Mouse (Mus musculus) midbrain, embryonic 10.5 days (tissue): ENCODE data around the gene Pdlim4. TPM values are rescaled to one million over a fixed set of nuclear protein-coding genes. Genes with fewer than 3 reads are reported as not detected.
"Not testable (repeated sequence)": the region's sequence is repeated elsewhere in the genome, so short reads cannot be mapped to it uniquely, and the experiment has no call there.

Source experiments
- DNase-seq: peaks from one replicate; pipeline ENCODE4 v3.0.0-alpha.2; 2017; ENCODE audit warnings: low spot score
- H3K27ac ChIP-seq: fragments of 300-500 bp; sonication (generic); replicated peaks from 2 replicates; pipeline ENCODE4 v1.5.1; 2016; ENCODE audit warnings: mild to moderate bottlenecking
- H3K27me3 ChIP-seq: fragments of 300-500 bp; sonication (generic); 2 replicates; pipeline ENCODE4 v1.6.1; 2016; ENCODE audit warnings: low read depth, mild to moderate bottlenecking; ENCODE audit not compliant: poor library complexity, severe bottlenecking
- H3K36me3 ChIP-seq: fragments of 300-500 bp; sonication (generic); 2 replicates; pipeline ENCODE4 v1.6.1; 2016; ENCODE audit warnings: mild to moderate bottlenecking, moderate library complexity
- H3K4me1 ChIP-seq: fragments of 300-500 bp; sonication (generic); 2 replicates; pipeline ENCODE4 v1.6.1; 2016
- H3K4me3 ChIP-seq: fragments of 300-500 bp; sonication (generic); 2 replicates; pipeline ENCODE4 v1.5.1; 2016; ENCODE audit warnings: mild to moderate bottlenecking, moderate library complexity
- H3K9me3 ChIP-seq: fragments of 300-500 bp; sonication (generic); replicated peaks from 2 replicates; pipeline ENCODE4 v1.6.1; 2016; ENCODE audit warnings: mild to moderate bottlenecking
- WGBS: fragments of 180-500 bp; shearing (Covaris S2); methylation state at CpG from one replicate; pipeline ENCODE4 v1.1.7; 2016; 5-methylcytosine and 5-hydroxymethylcytosine counted together
- polyA plus RNA-seq: library from polyadenylated mRNA; unstranded; fragments of >200 nt; fragmentation: Nextera tagmentation; extraction: Ambion mirVana; gene quantifications from 2 replicates; pipeline ENCODE4 v1.2.1, GENCODE M21; 2016

Gene Pdlim4
- polyA plus RNA-seq, 1 experiment from 2014 or later = 57.4 TPM

DNA sequence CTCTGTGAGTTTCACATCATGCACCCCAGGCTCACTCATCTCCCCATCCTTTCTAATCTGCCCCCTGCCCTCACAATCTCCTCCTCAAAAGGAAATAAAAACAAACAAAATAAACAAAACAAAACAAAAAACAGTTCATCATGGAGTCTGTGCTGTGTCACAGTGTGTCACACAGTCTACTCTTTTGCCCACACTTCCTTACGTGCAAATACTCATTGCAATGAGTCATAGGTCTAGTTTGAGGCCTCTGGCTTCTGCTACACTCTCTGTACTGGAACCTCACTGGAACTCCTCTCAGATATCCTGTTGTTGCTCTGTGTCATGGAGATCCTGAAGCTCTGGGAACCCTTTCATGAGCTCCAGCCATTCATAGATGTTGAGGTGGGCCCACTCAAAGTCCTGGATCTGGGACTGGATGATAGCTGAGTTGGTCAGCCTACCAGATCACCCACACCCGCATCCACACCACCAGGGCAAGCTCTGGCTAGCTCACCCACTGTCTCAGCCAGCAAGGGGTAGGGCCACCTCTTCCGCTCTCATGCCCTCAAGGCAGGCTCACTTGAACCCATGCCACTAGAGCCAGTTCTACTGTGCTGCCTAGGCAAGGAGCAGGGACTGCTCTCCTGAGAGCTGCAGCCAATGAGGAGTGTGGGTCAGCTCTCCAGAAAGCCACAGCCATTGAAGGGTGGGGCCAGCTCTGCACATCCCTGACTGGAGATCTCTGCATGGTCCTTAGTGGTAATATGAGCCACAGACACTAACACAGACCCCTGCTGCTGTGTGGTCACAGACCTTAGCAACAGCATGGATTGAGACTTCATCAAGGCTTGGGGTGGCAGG, 49.7 kb downstream of the Pdlim4 start:
- WGBS = 84% methylated on average over 3 of the region's 3 CpGs
- peaks cover 3% of the 10 kb centered on the region; the same call in 1 of the 2 replicates for H3K4me1 ChIP-seq
- DNase-seq = no peak
- H3K27ac ChIP-seq = no peak overlapping the region
- H3K36me3 ChIP-seq = no peaks in the 10 kb centered on the region
- H3K9me3 ChIP-seq = no peaks in the 10 kb centered on the region
- H3K27me3 ChIP-seq = no peaks in the 10 kb centered on the region
- no peak overlapping the region for H3K4me3 ChIP-seq

DNA sequence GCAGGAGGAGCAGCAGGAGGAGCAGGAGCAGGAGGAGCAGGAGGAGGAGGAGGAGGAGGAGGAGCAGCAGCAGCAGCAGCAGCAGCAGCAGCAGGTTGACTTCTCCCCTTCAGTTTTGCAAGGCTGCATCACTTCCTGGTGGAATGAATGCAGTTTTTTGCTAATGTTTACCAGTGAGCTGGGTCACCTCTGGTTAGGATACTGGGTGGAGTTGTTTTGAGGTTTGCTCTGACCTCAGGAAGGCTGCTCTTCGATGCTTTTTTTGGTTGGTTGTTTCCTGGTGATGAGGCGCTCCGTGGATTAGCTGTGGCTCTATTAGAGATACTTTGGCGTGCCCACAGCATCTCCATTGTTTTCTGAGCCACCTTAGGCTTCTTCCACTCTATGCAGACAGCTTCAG, 51.2 kb downstream of the Pdlim4 start:
- Histone ChIP-seq H3K9me3 (no peaks in the 10 kb centered on the region), H3K4me1 (peaks cover 3% of the 10 kb centered on the region; the same call in 1 of the 2 replicates), H3K27ac (no peak overlapping the region), H3K4me3 (no peak overlapping the region), H3K27me3 (no peaks in the 10 kb centered on the region), H3K36me3 (no peaks in the 10 kb centered on the region)
- WGBS = 72% methylated on average over 4 of the region's 4 CpGs
- DNase-seq = no peak

DNA sequence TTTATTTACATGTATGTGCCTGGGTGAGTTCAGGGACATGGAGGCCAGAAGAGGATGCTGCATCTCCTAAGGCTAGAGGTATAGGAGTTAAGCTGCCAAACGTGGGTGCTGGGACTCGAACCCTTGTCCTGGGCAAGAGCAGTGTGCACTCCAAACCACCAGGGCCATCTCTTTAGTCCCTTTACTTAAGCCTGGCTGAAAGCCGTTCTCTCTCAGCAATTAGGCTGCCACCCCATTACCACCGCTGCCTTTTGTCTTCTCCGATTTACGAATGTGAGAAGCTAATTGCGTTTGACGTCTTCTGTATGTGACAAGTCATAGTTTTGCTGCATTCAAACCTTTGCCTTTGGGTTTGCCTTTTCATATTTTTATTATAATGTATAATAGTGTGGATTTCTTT, 52.8 kb downstream of the Pdlim4 start:
- Histone ChIP-seq H3K27me3 (no peaks in the 10 kb centered on the region), H3K9me3 (no peaks in the 10 kb centered on the region), H3K4me1 (peaks cover 3% of the 10 kb centered on the region; the same call in 1 of the 2 replicates), H3K36me3 (no peaks in the 10 kb centered on the region), H3K4me3 (no peak overlapping the region), H3K27ac (no peak overlapping the region)
- WGBS = 84% methylated on average over 8 of the region's 8 CpGs
- no peak for DNase-seq

DNA sequence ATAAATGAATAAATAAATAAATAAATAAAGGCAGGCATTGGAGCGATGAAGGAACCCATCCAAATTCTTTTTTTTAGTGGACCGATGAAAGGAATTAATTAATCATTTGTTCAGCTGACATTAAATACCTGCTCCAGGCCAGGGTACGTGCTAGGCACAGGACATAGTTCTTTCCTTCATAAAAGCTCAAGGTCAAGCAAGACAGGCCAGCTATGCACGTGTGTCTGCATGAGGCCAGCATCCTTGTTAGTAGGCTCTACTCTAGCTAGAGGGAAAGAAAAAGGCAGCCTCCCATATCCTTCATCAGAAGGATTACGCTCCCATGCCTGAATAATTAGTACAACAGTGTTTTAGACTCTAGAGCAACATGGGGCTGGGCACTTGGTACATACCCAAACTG, 55.9 kb downstream of the Pdlim4 start:
- Histone ChIP-seq H3K9me3 (no peaks in the 10 kb centered on the region), H3K27ac (no peak overlapping the region), H3K36me3 (no peaks in the 10 kb centered on the region), H3K4me3 (no peak overlapping the region), H3K27me3 (no peaks in the 10 kb centered on the region), H3K4me1 (peaks cover 9% of the 10 kb centered on the region; the same call in 1 of the 2 replicates)
- 90% methylated on average over 5 of the region's 5 CpGs for WGBS
- no peak for DNase-seq

DNA sequence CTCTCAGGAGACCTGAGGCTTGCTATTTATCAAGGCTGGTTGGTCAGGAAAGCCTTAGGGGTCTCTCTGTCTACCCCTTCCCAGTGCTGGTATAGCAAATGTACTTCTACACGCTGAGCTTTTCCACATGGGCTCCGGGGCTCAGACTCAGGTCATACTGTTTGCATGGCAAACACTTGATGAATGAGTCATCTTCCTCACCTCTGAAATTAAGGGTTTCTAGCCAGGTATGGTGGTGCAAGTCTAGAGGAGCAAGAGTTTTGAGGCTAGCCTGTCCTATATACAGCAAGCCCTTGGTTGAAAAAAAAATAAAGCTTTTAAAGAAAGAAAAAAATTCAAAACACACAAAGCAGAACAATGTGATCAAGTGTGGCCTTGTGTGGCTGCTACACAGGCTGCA, 57.6 kb downstream of the Pdlim4 start:
- DNase-seq = no peak
- 93% methylated on average over 2 of the region's 2 CpGs for WGBS
- H3K9me3 ChIP-seq = no peaks in the 10 kb centered on the region

DNA sequence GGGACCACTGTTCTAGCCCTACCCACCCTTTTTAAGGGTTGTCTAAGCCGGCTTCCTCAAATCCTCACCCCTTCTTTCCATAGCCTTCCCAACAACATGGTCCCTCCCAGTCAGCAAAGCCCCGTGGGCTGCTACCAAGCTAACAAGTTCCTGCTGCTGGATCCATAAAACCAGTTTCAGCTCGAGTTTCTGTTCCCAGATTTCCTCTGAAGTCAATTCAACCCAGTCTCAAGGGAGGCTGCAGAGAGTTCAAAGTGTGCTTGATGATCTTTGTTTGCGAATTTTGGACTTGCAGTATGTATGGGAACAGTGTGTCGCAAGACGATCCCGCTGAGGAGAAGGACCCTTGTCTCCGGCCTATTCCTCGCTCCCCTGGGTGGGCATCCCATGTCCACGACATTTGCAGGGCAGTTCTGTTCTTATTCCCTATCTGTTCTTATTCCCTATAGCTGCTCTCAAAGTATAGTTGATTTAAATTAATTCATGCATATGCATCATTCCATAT, 60.3 kb downstream of the Pdlim4 start:
- no peaks in the 10 kb centered on the region for H3K36me3 ChIP-seq
- H3K27ac ChIP-seq = no peak overlapping the region
- peaks cover 9% of the 10 kb centered on the region; the same call in 1 of the 2 replicates for H3K4me1 ChIP-seq
- H3K9me3 ChIP-seq = no peaks in the 10 kb centered on the region
- 78% methylated on average over 10 of the region's 10 CpGs for WGBS
- no peak overlapping the region for H3K4me3 ChIP-seq
- H3K27me3 ChIP-seq = no peaks in the 10 kb centered on the region; the same call in 1 of the 2 replicates
- DNase-seq = no peak

More for the DNA sequence above, 57.6 kb downstream of the Pdlim4 start:
- Histone ChIP-seq H3K27ac (no peak overlapping the region), H3K4me1 (peaks cover 9% of the 10 kb centered on the region; the same call in 1 of the 2 replicates), H3K4me3 (no peak overlapping the region), H3K36me3 (no peaks in the 10 kb centered on the region), H3K27me3 (no peaks in the 10 kb centered on the region)

DNA sequence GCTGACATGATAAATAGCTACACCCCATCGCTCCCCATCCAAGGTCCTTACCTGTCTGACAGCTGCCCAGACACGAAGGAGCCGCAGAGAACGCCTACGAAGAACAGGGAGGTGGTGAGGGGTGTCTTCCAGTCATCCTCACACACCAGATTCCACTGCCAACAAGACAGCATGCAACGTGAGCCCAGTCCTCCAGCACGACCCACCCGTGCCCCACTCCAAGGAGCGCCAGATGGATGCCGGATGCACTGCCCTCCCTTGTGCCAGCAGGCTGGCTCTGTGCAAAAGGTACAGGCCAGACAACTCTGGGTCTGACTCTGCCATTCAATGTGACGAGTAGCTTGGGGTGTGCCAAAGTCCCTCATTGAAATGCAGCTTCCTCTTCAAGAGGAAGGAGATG, 61.1 kb downstream of the Pdlim4 start:
- no peak for DNase-seq
- Histone ChIP-seq H3K27ac (no peak overlapping the region), H3K36me3 (no peaks in the 10 kb centered on the region), H3K9me3 (no peaks in the 10 kb centered on the region), H3K27me3 (no peaks in the 10 kb centered on the region; the same call in 1 of the 2 replicates), H3K4me3 (no peak overlapping the region), H3K4me1 (peaks cover 12% of the 10 kb centered on the region; the same call in 1 of the 2 replicates)
- WGBS = 89% methylated on average over 11 of the region's 11 CpGs

DNA sequence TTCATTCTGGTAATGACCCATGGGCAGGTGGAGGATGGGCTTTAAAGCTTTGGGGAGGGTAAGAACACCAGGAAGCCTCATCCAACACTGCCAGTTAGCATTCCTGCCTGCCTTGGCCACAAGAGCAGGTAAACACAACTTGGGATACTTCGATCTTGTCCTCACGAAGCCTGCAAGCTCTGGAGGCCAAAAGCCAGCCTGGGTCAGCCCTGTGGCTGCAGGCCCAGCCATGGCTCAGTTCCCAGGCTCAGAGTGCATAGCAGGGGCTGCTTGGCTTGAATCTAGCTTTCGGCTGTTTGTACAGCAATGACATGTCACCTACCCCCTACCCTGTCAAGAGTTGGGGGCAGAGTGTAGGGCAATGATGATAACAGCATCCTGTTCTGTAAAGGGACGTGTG, 61.9 kb downstream of the Pdlim4 start:
- WGBS = 89% methylated on average over 4 of the region's 4 CpGs
- Histone ChIP-seq H3K9me3 (no peaks in the 10 kb centered on the region), H3K27ac (no peak overlapping the region), H3K4me3 (no peak overlapping the region), H3K36me3 (no peaks in the 10 kb centered on the region), H3K4me1 (peaks cover 17% of the 10 kb centered on the region), H3K27me3 (no peaks in the 10 kb centered on the region; the same call in 1 of the 2 replicates)
- DNase-seq = no peak

DNA sequence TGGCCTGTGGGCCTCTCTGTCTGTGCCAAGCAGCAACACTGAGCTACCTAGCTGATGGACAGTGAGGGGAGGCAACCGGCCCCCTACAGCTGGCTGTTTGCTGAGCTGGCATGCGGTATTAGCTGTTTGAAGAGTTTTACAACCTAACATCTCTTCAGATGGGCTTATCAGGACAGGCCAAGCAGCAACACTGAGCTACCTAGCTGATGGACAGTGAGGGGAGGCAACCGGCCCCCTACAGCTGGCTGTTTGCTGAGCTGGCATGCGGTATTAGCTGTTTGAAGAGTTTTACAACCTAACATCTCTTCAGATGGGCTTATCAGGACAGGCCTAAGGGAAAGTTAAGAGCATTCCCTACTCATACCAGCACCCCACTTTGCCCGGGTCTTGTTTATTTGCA, 62.5 kb downstream of the Pdlim4 start:
- H3K27me3 ChIP-seq, H3K9me3 ChIP-seq, DNase-seq, H3K4me3 ChIP-seq, H3K36me3 ChIP-seq, H3K27ac ChIP-seq: not testable (repeated sequence)
- peaks cover 17% of the 10 kb centered on the region for H3K4me1 ChIP-seq
- 73% methylated on average over 5 of the region's 5 CpGs for WGBS

Other genes starting within 250 kb of the Pdlim4 start
- 0.22 TPM in 1 of 2 replicates, not detected in the other for gene Gm12216, start 209.8 kb downstream of the Pdlim4 start, polyA plus RNA-seq
- 7.2 and 7.7 TPM in 2 replicates for gene Slc22a5, start 177.4 kb downstream of the Pdlim4 start, polyA plus RNA-seq
- 2.4 and 2.9 TPM in 2 replicates for gene Slc22a21, start 88.7 kb downstream of the Pdlim4 start, polyA plus RNA-seq
- gene Slc22a4, start 40.9 kb downstream of the Pdlim4 start, polyA plus RNA-seq = 1.2 and 1.3 TPM in 2 replicates
- gene P4ha2, start 31.1 kb upstream of the Pdlim4 start, polyA plus RNA-seq = 25.0 and 25.2 TPM in 2 replicates
- not detected in 2 replicates for gene Csf2, start 180.7 kb upstream of the Pdlim4 start, polyA plus RNA-seq
- not detected in 2 replicates for gene Il3, start 198.3 kb upstream of the Pdlim4 start, polyA plus RNA-seq
- gene Acsl6, start 234.8 kb upstream of the Pdlim4 start, polyA plus RNA-seq = 14.4 and 20.4 TPM in 2 replicates